Mouse (Mus musculus) left cerebral cortex, postnatal 14 days (tissue): Measurements from ENCODE around the gene Bmp2k. TPM values are rescaled to one million over a fixed set of nuclear protein-coding genes. Genes with fewer than 3 reads are reported as not detected.
"Not testable (repeated sequence)": the region's sequence is repeated elsewhere in the genome, so short reads cannot be mapped to it uniquely, and the experiment has no call there.

Experiments used
- DNase-seq, 2 experiments: peaks; one replicate each; pipeline ENCODE4 v3.0.0; 2021 to 2022; ENCODE audit warnings: low spot score in 2 of 2, mixed read lengths in 1 of 2
- intact Hi-C: fragments of 180-260 bp; cut with DNase I; formaldehyde crosslinking; loops from one replicate; pipeline ENCODE4 v1.15.1; 2025
- total RNA-seq, 2 experiments: library from RNA; stranded (reverse); gene quantifications; 2 replicates each; pipeline ENCODE4 v1.2.3; 2021

The Bmp2k gene
- total RNA-seq, 2 experiments from 2014 or later = 12.8 to 13.5 TPM

GRCm38 (mm10) chr5:96998566-96998907, 1.0 kb downstream of the Bmp2k start:
- DNase-seq = no peak
- intact Hi-C loops = no loop called here

- intact Hi-C loops = no loop called here
- DNase-seq = no peak
Measured at GRCm38 (mm10) chr5:96999601-97000000, 2.1 kb downstream of the Bmp2k start.

- DNase-seq = no peak
- intact Hi-C loops = no loop called here
Measured at GRCm38 (mm10) chr5:97000524-97000923, 3.0 kb downstream of the Bmp2k start.

GRCm38 (mm10) chr5:97001153-97001552, 3.7 kb downstream of the Bmp2k start:
- intact Hi-C loops = no loop called here

GRCm38 (mm10) chr5:97001571-97001970, 4.1 kb downstream of the Bmp2k start:
- intact Hi-C loops = no loop called here
- no peak for DNase-seq

More at GRCm38 (mm10) chr5:97001153-97001552, 3.7 kb downstream of the Bmp2k start:
- no peak for DNase-seq

GRCm38 (mm10) chr5:97002336-97002735, 4.8 kb downstream of the Bmp2k start:
- intact Hi-C loops = no loop called here
- no peak for DNase-seq

- intact Hi-C loops = no loop called here
- DNase-seq = no peak
Measured at GRCm38 (mm10) chr5:97002937-97003336, 5.4 kb downstream of the Bmp2k start.

- intact Hi-C loops = no loop called here
- no peak for DNase-seq
Measured at GRCm38 (mm10) chr5:97004178-97005030, 6.9 kb downstream of the Bmp2k start.

- no peak for DNase-seq
- intact Hi-C loops = no loop called here
Measured at GRCm38 (mm10) chr5:97005891-97006290, 8.4 kb downstream of the Bmp2k start.

- DNase-seq = no peak
- intact Hi-C loops = no loop called here
Measured at GRCm38 (mm10) chr5:97006929-97007328, 9.4 kb downstream of the Bmp2k start.

- no peak for DNase-seq
- intact Hi-C loops = no loop called here
Measured at GRCm38 (mm10) chr5:97007496-97007895, 10.0 kb downstream of the Bmp2k start.

- intact Hi-C loops, DNase-seq: not testable (repeated sequence)
Measured at GRCm38 (mm10) chr5:97009140-97009539, 11.7 kb downstream of the Bmp2k start.

- DNase-seq = no peak
- intact Hi-C loops = no loop called here
Measured at GRCm38 (mm10) chr5:97009601-97010335, 12.3 kb downstream of the Bmp2k start.

- intact Hi-C loops = no loop called here
- no peak for DNase-seq
Measured at GRCm38 (mm10) chr5:97015781-97016508, 18.5 kb downstream of the Bmp2k start.

- no peak for DNase-seq
- intact Hi-C loops = no loop called here
Measured at GRCm38 (mm10) chr5:97016842-97017577, 19.5 kb downstream of the Bmp2k start.

- intact Hi-C loops = no loop called here
- no peak for DNase-seq
Measured at GRCm38 (mm10) chr5:97022305-97023278, 25.1 kb downstream of the Bmp2k start.

GRCm38 (mm10) chr5:97024834-97025233, 27.3 kb downstream of the Bmp2k start:
- intact Hi-C loops = no loop called here
- DNase-seq = no peak

GRCm38 (mm10) chr5:97025650-97026049, 28.2 kb downstream of the Bmp2k start:
- intact Hi-C loops = no loop called here
- no peak for DNase-seq
